Mouse (Mus musculus): ENCODE data around the gene Ank2.

The Ank2 gene

GRCm38 (mm10) chr3:127131048-127131447, 368.1 kb downstream of the Ank2 start:
- DNase-seq (ENCODE audit: inconsistent age in 2 of 2, low spot score in 1 of 2) = no peak

GRCm38 (mm10) chr3:127130167-127130770, 368.9 kb downstream of the Ank2 start:
- DNase-seq (ENCODE audit: inconsistent age in 2 of 2, low spot score in 1 of 2) = no peak

- no peak for DNase-seq (ENCODE audit: inconsistent age in 2 of 2, low spot score in 1 of 2)
These were observed 369.4 kb downstream of the Ank2 start for GRCm38 (mm10) chr3:127129750-127130149.

- DNase-seq (ENCODE audit: inconsistent age in 2 of 2, low spot score in 1 of 2) = no peak
These were observed 371.5 kb downstream of the Ank2 start for GRCm38 (mm10) chr3:127127611-127128010.

DNA sequence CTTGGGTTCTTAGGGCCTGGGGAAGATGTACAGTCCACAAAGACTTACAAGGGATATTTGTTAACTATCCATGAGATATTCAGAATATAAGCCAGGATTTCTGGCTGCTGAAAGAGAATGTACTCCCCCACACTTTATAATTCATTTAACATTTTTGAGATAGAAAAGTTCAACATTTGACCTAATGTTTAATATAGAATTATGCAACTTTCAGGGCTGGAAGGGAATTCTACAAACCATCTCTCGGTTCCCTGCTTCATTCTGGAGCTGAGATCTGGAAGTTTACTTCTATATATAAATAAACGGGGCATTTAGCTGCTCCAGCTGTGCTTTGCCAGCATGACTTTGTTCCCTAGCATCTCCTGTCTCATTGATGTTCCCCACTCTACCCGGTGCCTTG, 372.9 kb downstream of the Ank2 start:
- DNase-seq (ENCODE audit: inconsistent age in 2 of 2, low spot score in 1 of 2) = no peak

GRCm38 (mm10) chr3:127124375-127124993, 374.7 kb downstream of the Ank2 start:
- no peak for DNase-seq (ENCODE audit: inconsistent age in 2 of 2, low spot score in 1 of 2)

DNA sequence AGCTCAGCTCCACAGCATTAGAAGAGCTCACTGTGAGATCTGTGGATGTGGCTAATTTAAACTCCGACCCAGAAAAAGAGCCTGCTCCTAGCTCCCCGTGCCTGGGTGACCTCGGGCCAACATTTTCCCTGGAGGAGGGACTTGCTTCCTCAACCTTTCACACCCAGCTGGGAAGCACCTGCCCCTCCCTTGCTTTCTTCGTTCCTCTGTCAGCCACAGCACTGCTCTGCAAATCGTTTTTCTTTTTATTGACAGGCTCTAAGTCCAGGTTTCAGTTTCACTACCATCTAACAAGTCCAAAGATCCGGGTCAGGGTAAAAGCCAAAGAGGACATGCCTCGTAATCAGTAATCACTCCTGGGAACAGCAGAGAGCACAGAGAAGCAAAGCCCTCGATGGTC, 375.8 kb downstream of the Ank2 start:
- peak in 1 of 2 experiments; percentile 51 for DNase-seq (ENCODE audit: inconsistent age in 2 of 2, low spot score in 1 of 2)

DNA sequence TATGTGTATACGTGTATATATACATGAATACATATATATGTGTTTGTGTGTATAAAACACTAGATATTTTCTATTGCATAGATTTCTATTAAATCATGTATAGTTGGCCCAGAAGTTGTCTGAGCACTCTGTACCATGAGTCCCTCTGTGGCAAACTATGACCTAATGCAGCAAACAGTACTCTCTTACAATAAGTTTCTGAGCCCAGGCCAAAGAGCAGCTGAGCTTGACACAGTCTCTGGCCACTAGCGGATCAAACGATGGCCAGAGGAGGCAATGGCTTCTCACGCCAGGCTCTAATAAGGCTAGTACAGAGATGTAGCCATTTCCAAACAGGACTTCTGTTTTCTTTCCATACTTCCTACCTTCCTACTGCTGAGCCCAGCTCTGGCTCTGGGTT, 380.4 kb downstream of the Ank2 start:
- no peak for DNase-seq (ENCODE audit: inconsistent age in 2 of 2, low spot score in 1 of 2)

GRCm38 (mm10) chr3:127116226-127116625, 382.9 kb downstream of the Ank2 start:
- no peak for DNase-seq (ENCODE audit: inconsistent age in 2 of 2, low spot score in 1 of 2)

- no peak for DNase-seq (ENCODE audit: inconsistent age in 2 of 2, low spot score in 1 of 2)
These were observed 385.9 kb downstream of the Ank2 start for GRCm38 (mm10) chr3:127113238-127113637.

DNA sequence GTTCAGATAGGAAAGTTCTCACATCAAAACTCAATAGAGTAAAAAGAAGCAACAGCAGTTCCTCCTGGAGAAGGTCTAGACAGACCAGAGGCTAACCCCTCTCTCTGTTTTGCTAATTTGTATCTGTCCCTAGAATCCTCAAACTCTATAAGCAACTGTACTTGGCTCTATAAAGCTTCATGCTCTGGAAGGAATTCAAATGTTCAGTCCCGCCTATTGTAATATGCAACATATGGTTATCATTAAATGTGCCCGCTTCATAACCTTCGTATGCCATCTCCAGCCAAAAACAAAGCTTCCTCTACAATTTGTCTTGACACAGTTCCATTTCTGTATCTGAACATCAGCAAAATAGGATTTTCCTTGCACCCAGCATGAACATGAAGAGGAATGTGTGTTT, 389.7 kb downstream of the Ank2 start:
- no peak for DNase-seq (ENCODE audit: inconsistent age in 2 of 2, low spot score in 1 of 2)

DNA sequence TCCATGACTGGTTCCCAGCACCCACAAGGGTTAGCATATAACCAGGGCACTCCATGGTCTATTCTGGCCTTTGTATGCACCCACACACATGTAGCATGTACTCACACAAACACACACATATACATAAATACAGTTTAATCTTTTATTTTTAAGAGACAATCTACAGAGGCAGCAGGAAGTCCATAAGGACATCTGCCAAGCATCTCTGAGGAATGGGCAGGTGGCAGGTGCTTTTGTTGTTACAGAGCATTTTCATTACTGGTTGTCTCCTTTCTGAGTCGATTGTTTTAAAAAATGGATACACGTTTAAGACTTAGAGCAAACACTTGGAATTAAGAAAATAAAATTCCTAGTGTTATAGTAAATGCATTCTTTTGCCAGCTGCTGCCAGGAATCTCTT, 390.7 kb downstream of the Ank2 start:
- DNase-seq (ENCODE audit: inconsistent age in 2 of 2, low spot score in 1 of 2) = no peak

GRCm38 (mm10) chr3:127107281-127107680, 391.9 kb downstream of the Ank2 start:
- no peak for DNase-seq (ENCODE audit: inconsistent age in 2 of 2, low spot score in 1 of 2)

- no peak for DNase-seq (ENCODE audit: inconsistent age in 2 of 2, low spot score in 1 of 2)
These were observed 397.8 kb downstream of the Ank2 start for GRCm38 (mm10) chr3:127101326-127101725.

DNA sequence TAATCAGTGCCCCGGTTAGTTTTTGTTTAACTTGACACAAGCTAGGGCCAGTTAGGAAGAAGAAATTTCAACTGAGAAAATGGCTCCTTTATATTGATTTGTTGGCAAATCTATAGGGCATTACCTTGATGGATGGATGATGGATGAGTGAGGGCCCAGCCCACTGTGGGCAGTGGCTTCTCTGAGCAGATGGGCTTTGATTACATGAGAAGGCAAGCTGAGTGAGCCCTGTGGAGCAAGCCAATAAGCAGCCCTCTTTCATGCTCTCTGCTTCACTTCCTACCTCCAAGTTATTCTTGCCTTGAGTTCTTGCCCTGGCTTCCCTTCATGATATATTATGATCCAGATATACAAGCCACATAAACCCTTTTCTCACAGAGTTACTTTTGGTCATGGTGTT, 401.4 kb downstream of the Ank2 start:
- DNase-seq (ENCODE audit: inconsistent age in 2 of 2, low spot score in 1 of 2) = no peak

DNA sequence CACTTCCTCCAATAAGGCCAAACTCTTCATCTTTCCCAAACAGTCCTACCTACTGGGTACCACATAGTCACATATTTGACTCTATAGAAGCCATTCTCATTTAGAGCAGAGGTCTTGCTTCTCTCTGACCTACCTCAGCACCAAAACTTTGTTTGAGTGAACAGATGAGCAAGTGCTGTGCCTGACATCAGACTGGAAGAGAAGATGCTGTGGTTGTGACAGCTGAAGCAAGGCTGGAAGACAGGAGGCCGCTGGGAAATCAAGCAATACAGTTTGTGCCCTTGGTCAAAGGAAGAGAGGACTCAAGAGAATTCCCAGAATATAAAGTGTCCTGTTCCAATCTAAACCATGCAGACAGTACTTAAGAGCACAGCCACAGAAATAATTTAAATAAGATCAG, 402.0 kb downstream of the Ank2 start:
- no peak for DNase-seq (ENCODE audit: inconsistent age in 2 of 2, low spot score in 1 of 2)

DNA sequence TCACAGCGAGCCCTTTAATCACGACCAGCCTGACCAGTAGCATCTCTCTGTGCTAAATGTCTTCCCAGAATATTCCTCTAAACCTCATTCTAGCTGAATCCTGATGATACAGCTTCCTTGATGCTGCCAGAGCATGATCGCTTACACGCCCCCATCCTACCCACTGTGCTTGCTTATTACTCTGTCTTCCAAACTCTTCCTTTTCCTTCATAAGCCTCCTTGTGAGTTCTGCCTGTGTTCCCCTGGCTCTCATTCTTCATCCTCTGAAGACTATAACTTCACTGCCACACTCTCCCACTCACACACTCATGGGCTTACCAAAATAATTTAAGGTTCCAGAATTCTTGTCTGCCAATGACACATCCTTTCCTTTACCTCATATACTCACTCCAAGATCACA, 405.5 kb downstream of the Ank2 start:
- DNase-seq (ENCODE audit: inconsistent age in 2 of 2, low spot score in 1 of 2) = no peak

GRCm38 (mm10) chr3:127087574-127087973, 411.6 kb downstream of the Ank2 start:
- no peak for DNase-seq (ENCODE audit: inconsistent age in 2 of 2, low spot score in 1 of 2)

GRCm38 (mm10) chr3:127086834-127087506, 412.2 kb downstream of the Ank2 start:
- DNase-seq (ENCODE audit: inconsistent age in 2 of 2, low spot score in 1 of 2) = no peak

GRCm38 (mm10) chr3:127077369-127077768, 421.8 kb downstream of the Ank2 start:
- DNase-seq (ENCODE audit: inconsistent age in 2 of 2, low spot score in 1 of 2) = no peak

- DNase-seq (ENCODE audit: inconsistent age in 2 of 2, low spot score in 1 of 2) = no peak
These were observed 423.4 kb downstream of the Ank2 start for GRCm38 (mm10) chr3:127075531-127076280.

GRCm38 (mm10) chr3:127071471-127071870, 427.7 kb downstream of the Ank2 start:
- DNase-seq (ENCODE audit: inconsistent age in 2 of 2, low spot score in 1 of 2) = no peak
